Mouse (Mus musculus) bone marrow macrophage, adult 2 months (primary cell): Measurements from ENCODE around the gene Taf3. TPM values are rescaled to one million over a fixed set of nuclear protein-coding genes. Genes with fewer than 3 reads are reported as not detected.
A peak's percentile ranks its signal among the peaks of the same experiment; 100 is the strongest.

ENCODE experiments used
- H3K27ac ChIP-seq: 2 replicates; pipeline ENCODE4 v1.5.1; 2012; ENCODE audit warnings: low read depth, low read length; ENCODE audit not compliant: insufficient read depth
- H3K4me1 ChIP-seq: 2 replicates; pipeline ENCODE4 v1.6.1; 2012; ENCODE audit warnings: low read length; ENCODE audit not compliant: control insufficient read depth, insufficient read depth
- H3K4me3 ChIP-seq: 2 replicates; pipeline ENCODE4 v1.5.1; 2012; ENCODE audit warnings: mild to moderate bottlenecking, low read length, moderate library complexity; ENCODE audit not compliant: insufficient read depth
- CTCF ChIP-seq: IDR thresholded peaks from 2 replicates; pipeline ENCODE4 v1.5.1; 2012; ENCODE audit warnings: low read depth, mild to moderate bottlenecking, low read length, moderate library complexity
- POLR2A ChIP-seq: IDR thresholded peaks from 2 replicates; pipeline ENCODE4 v1.6.1; 2012; ENCODE audit warnings: mild to moderate bottlenecking, low read depth, low read length, borderline replicate concordance
- polyA plus RNA-seq: library from polyadenylated mRNA; stranded (reverse); fragments of >200 nt; gene quantifications from 2 replicates; pipeline ENCODE4 v1.2.4, GENCODE M21; 2012; ENCODE audit not compliant: missing spikeins, insufficient read depth, insufficient read length

The Taf3 gene
- polyA plus RNA-seq, 1 experiment = 13.2 TPM

DNA sequence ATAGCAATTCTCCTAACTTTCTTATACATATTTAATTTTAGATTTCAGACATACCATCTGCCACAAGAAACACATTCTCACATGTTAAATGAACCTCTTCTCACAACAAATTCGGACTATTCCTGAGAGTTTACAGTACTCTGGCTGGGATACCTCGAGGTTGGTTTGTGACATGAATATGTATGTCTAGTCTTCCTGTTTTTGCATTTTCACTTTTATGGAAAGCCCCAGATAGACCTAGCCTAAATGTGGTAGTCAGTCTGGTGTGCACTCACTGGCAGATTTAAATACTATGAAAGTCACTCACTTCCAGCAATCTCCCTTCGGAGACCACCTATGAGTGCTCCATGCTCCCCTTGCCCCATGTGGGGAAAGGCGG, 121.5 kb downstream of the Taf3 start:
- TF ChIP-seq POLR2A (no peak), CTCF (no peak)
- peaks cover 15% of the 10 kb centered on the region for H3K4me1 ChIP-seq
- H3K27ac ChIP-seq = peak overlapping the region; percentile 85
- no peak overlapping the region for H3K4me3 ChIP-seq

GRCm38 (mm10) chr2:9926194-9926904, 122.0 kb downstream of the Taf3 start:
- Histone ChIP-seq H3K4me1 (peaks cover 18% of the 10 kb centered on the region), H3K27ac (peak overlapping the region; percentile 85), H3K4me3 (no peak overlapping the region)
- TF ChIP-seq CTCF = no peak
- TF ChIP-seq POLR2A = no peak

DNA sequence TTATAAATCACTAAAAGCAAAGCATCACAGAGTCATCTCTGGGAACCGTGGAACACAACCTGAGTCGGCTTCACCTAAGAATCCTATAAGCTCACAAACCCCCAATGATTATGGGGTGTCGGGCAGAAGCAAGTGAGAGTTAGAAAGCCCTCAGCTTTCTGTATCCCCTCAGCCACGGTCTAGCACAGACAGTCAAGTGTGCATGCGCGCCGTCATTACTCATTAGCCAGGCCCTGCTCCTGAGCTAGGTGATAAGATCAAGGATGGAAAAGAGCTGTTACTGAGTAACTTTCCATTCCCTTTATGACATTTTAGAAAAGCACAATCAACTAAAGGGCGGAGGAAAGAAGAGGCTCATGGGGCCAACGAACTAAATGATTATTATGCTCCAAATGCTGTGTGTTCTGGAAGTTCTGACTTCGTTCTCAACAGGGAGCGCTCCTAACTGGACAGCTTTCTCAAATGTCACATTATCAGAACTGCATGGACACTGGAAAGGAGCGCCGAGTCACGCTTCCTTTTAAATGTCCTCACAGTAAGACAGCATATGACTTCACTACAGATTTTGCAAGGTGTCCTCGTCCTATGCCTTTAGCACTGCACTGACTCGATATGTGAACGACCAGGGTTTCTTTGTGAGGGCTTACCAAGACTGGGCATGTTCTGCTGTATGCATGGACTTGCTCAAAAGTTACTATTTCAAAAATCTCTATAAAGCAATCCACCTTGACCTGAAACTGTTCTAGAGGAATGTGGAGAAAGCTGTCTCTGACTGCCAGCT, 129.5 kb downstream of the Taf3 start:
- Histone ChIP-seq H3K27ac (no peak overlapping the region), H3K4me3 (no peak overlapping the region), H3K4me1 (peaks cover 9% of the 10 kb centered on the region)
- TF ChIP-seq CTCF (no peak), POLR2A (no peak)

- no peak overlapping the region for H3K27ac ChIP-seq
- TF ChIP-seq CTCF = no peak
- TF ChIP-seq POLR2A = no peak
- H3K4me3 ChIP-seq = no peak overlapping the region
- peaks cover 9% of the 10 kb centered on the region for H3K4me1 ChIP-seq
Observed at GRCm38 (mm10) chr2:9917602-9918001, 130.8 kb downstream of the Taf3 start.

GRCm38 (mm10) chr2:9905995-9906394, 142.4 kb downstream of the Taf3 start:
- TF ChIP-seq CTCF = no peak
- no peak overlapping the region for H3K4me3 ChIP-seq
- peaks cover 14% of the 10 kb centered on the region for H3K4me1 ChIP-seq
- H3K27ac ChIP-seq = no peak overlapping the region

GRCm38 (mm10) chr2:9903854-9904560, 144.4 kb downstream of the Taf3 start:
- TF ChIP-seq CTCF (no peak), POLR2A (no peak)
- no peak overlapping the region for H3K4me3 ChIP-seq
- H3K4me1 ChIP-seq = peaks cover 6% of the 10 kb centered on the region; the same call in 1 of the 2 replicates
- H3K27ac ChIP-seq = no peak overlapping the region

DNA sequence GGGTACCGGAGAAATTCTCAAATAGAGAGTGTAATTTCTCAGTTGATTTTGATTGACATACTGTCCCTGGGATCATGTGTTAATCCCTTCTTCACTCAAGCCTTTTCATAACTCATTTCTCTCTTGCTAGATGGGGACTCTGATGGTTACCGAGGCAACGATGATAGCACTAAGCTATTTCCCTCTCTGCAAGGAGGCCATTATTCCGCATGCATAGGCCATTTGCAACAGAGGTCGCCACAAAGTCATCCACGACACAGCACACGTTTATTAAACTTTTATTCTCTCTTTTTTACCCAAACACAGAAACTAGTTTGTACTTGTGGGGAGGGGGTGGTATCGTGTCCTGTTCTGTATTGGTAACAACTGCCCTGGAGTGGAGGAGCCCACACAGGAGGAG, 150.6 kb downstream of the Taf3 start:
- H3K4me1 ChIP-seq = 0 out of 2 replicates have a peak, but pooled peaks cover 3% of the 10 kb centered on the region
- H3K4me3 ChIP-seq = no peak overlapping the region
- H3K27ac ChIP-seq = no peak overlapping the region
- TF ChIP-seq POLR2A (no peak), CTCF (no peak)

DNA sequence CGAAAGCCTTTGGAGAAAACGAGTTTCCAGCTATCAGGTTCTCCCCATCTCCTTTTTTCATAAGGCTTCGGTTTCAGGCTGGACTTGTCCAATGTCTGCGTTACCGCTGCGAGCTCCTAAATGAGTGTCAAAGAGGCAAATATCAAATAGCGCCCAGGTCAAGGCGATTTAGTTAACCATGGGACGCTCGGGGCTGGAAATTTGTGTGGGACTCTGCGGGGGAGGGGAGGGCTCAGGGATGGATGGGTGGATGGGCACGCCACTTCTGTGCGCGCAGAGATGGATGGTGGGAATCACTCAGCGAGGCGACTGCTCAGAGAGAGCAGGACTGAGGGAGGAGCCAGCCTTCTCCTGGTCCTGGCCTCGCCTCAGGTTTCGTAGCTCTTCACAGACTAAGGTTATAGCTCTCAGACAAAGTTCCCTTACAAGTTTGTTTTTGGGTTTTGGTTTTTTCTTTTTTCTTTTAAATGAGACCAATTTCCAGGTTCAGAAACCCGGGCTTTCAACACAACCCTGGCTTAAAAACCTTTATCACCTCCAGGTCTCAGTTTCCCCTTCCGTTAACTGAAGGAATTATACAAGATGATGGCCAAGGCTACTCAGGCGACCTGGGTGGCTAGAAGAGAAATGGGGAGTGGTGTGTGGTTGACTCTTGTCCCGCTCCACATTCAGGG, 152.2 kb downstream of the Taf3 start:
- H3K4me1 ChIP-seq = no peaks in the 10 kb centered on the region
- H3K4me3 ChIP-seq = peak overlapping the region; percentile 18; the same call in 1 of the 2 replicates
- no peak overlapping the region for H3K27ac ChIP-seq
- TF ChIP-seq CTCF (no peak), POLR2A (no peak)

DNA sequence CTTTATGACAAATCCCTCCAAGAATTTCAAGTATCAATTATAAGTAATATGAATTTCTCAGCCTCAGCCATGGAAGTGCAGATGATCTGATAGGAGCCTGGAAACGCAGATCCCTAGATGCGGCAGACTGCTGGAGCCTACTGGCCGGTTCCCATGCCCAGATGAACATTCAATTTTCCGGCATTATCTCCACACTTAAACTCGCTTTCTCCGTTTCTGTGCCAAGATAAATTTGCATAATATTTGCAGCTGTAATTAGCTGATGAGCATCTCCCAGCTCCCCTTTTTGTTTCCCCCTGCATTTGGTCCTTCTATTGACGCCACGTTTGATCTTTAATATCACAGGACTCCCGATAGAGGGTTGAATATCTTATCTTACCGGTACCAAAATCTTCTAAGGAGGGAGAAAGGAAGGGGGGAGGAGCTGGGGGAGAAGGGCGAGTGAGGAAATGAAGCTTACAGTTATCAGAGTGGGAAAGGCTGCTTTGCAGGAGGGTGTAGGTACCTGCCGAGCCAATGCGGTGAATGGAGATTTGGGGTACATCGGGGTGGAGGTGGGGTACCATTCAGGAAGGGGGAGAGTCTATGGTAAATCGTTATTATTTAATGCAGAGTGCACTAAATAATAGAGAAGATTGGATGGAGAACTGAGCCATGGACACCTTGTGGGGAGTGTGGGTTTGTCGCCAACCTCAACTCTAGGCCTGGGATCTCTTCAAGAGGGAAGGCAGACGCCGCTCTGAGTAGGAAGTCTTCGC, 153.4 kb downstream of the Taf3 start:
- H3K4me1 ChIP-seq = no peaks in the 10 kb centered on the region; the same call in 1 of the 2 replicates
- H3K27ac ChIP-seq = no peak overlapping the region
- TF ChIP-seq POLR2A (no peak), CTCF (no peak)
- H3K4me3 ChIP-seq = no peak overlapping the region
